Mouse (Mus musculus) bone marrow macrophage, adult 2 months (primary cell): ENCODE data around the gene Dagla. TPM values are rescaled to one million over a fixed set of nuclear protein-coding genes. Genes with fewer than 3 reads are reported as not detected.

ENCODE experiments used
- H3K27ac ChIP-seq: 2 replicates; pipeline ENCODE4 v1.5.1; 2012; ENCODE audit warnings: low read depth, low read length; ENCODE audit not compliant: insufficient read depth
- H3K4me1 ChIP-seq: 2 replicates; pipeline ENCODE4 v1.6.1; 2012; ENCODE audit warnings: low read length; ENCODE audit not compliant: control insufficient read depth, insufficient read depth
- H3K4me3 ChIP-seq: 2 replicates; pipeline ENCODE4 v1.5.1; 2012; ENCODE audit warnings: mild to moderate bottlenecking, low read length, moderate library complexity; ENCODE audit not compliant: insufficient read depth
- CTCF ChIP-seq: IDR thresholded peaks from 2 replicates; pipeline ENCODE4 v1.5.1; 2012; ENCODE audit warnings: low read depth, mild to moderate bottlenecking, low read length, moderate library complexity
- POLR2A ChIP-seq: IDR thresholded peaks from 2 replicates; pipeline ENCODE4 v1.6.1; 2012; ENCODE audit warnings: mild to moderate bottlenecking, low read depth, low read length, borderline replicate concordance
- polyA plus RNA-seq: library from polyadenylated mRNA; stranded (reverse); fragments of >200 nt; gene quantifications from 2 replicates; pipeline ENCODE4 v1.2.4, GENCODE M21; 2012; ENCODE audit not compliant: missing spikeins, insufficient read depth, insufficient read length

The Dagla gene
- polyA plus RNA-seq, 1 experiment = 3.2 TPM

- Histone ChIP-seq H3K27ac (peak overlapping the region; percentile 73; the same call in 1 of the 2 replicates), H3K4me1 (peaks cover 64% of the 10 kb centered on the region), H3K4me3 (no peak overlapping the region)
- no peak for TF ChIP-seq CTCF
- TF ChIP-seq POLR2A = no peak
Observed at GRCm38 (mm10) chr19:10280771-10281540, 23.7 kb downstream of the Dagla start.

GRCm38 (mm10) chr19:10279668-10280067 lies 25.0 kb downstream of the Dagla start:
- peak overlapping the region; percentile 76 for H3K27ac ChIP-seq
- TF ChIP-seq POLR2A (no peak), CTCF (no peak)
- H3K4me3 ChIP-seq = no peak overlapping the region
- H3K4me1 ChIP-seq = peaks cover 62% of the 10 kb centered on the region

DNA sequence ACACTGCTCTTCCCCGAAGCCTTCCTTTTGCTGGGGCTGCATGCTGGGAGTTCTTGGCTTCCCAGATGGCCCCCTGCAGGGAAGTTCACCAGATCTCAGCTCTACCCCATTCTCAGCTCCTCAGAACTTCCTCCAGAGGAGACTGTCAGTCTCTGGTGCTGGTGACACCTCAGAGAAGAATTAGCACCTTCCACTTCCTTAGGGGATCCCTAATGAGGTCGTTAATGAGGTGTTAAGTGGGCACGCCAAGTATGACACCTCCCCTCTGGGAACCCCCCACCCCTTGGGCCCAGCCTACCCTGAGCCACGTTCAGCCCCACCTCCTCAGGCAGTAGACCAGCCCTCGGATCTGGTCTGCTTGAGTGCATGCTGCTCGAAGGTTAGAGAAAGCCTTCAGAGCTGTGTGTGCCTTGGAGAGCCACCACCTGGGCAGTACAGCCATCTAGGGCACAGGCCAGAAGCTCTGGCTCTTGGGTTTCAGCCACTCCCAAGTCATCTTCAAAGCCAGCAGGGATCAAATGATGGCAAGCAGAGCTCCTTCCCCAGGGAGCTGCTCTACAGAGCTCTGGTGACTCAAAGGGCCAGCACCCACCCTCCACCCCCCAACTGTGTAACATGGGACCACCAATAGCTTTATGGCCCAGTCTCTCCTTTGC lies 25.9 kb downstream of the Dagla start:
- Histone ChIP-seq H3K27ac (peak overlapping the region; percentile 76), H3K4me1 (peaks cover 56% of the 10 kb centered on the region), H3K4me3 (no peak overlapping the region)
- TF ChIP-seq CTCF (no peak), POLR2A (no peak)

DNA sequence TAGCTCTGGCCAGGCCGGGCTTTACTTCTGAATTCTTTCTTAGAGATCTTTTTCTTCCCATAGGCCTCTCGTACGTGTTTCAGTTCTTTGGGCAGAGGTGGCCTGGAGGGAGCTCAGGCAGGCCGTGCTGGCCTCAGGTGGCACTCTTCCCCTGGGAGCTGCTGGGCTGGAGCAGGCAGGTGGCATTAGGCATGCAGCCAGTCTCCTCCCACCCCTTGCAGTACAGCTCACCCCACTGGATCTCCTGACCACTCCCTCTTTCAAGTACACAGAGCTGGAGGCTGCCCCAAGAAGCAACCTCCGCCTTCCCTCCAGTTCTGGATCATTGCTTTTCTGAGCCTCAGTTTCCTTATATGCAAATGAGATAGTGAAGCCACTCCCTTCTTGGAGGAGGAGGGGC lies 26.9 kb downstream of the Dagla start:
- TF ChIP-seq POLR2A = no peak
- TF ChIP-seq CTCF = no peak
- H3K27ac ChIP-seq = peak overlapping the region; percentile 76; the same call in 1 of the 2 replicates
- H3K4me1 ChIP-seq = peaks cover 64% of the 10 kb centered on the region
- H3K4me3 ChIP-seq = no peak overlapping the region

- H3K4me3 ChIP-seq = no peak overlapping the region
- no peak overlapping the region for H3K27ac ChIP-seq
- peaks cover 65% of the 10 kb centered on the region for H3K4me1 ChIP-seq
- no peak for TF ChIP-seq CTCF
- no peak for TF ChIP-seq POLR2A
Observed at GRCm38 (mm10) chr19:10277331-10277730, 27.3 kb downstream of the Dagla start.

DNA sequence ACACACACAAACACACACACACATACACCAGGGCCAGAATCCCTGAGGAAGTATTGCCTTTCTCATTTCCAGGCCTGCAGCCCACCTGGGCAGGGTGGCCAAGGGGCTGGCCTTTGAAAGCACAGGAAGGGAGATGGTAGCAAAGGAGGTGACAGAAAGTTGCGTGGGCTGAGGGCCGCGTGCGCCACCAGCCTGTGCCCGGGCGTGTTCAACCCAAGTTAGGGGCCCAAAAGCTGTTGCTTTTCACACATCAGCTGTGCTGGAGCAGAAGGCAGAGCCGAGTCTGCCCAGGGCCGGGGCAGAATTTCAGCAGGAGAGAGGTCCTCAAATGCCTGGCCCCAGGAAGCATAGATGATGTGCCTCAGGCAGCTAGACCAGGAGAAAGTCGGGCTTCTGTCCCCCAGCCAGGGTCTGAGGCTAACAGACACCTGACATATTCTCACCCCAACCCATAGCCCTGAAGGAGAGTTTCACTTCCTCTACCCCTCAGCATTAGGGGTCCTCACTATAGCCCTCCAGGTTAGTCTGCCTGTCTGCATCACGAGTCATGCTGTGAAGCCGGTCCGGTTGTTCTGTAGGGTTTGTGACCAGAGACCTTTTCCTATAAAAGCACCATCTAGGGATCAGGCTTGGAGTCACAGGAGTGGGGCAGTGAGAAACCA lies 28.1 kb downstream of the Dagla start:
- H3K4me1 ChIP-seq = peaks cover 65% of the 10 kb centered on the region
- TF ChIP-seq CTCF (no peak), POLR2A (no peak)
- H3K27ac ChIP-seq = no peak overlapping the region
- no peak overlapping the region for H3K4me3 ChIP-seq

DNA sequence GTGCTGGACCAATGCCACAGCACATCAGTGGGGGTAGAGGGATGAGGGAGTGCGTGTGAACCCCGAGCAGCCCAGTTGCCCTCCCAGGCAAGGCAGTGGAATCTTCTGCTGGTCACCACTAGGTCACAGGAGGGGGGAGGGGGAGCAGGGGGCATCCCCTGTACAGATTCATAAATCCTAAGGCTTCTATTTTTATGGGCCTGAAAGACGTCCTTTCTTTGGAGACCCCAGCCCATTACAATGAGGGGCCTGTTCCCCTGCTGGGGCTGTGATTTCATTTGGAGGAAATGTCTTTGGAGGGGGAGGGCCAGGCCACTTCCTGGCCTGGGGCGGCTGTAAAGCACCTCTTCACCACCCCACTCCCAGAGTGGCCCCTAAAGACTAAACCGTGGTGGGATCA lies 30.6 kb downstream of the Dagla start:
- peaks cover 45% of the 10 kb centered on the region for H3K4me1 ChIP-seq
- no peak overlapping the region for H3K27ac ChIP-seq
- H3K4me3 ChIP-seq = no peak overlapping the region
- TF ChIP-seq CTCF = no peak
- no peak for TF ChIP-seq POLR2A

GRCm38 (mm10) chr19:10272746-10273145 lies 31.9 kb downstream of the Dagla start:
- TF ChIP-seq POLR2A (no peak), CTCF (no peak)
- H3K4me1 ChIP-seq = peaks cover 32% of the 10 kb centered on the region
- H3K27ac ChIP-seq = no peak overlapping the region
- H3K4me3 ChIP-seq = no peak overlapping the region

- no peak for TF ChIP-seq CTCF
- TF ChIP-seq POLR2A = no peak
- H3K27ac ChIP-seq = no peak overlapping the region
- H3K4me1 ChIP-seq = peaks cover 28% of the 10 kb centered on the region
- no peak overlapping the region for H3K4me3 ChIP-seq
Observed at GRCm38 (mm10) chr19:10271592-10271991, 33.1 kb downstream of the Dagla start.

GRCm38 (mm10) chr19:10270356-10270755 lies 34.3 kb downstream of the Dagla start:
- Histone ChIP-seq H3K4me3 (no peak overlapping the region), H3K27ac (no peak overlapping the region), H3K4me1 (peaks cover 23% of the 10 kb centered on the region)
- TF ChIP-seq CTCF (no peak), POLR2A (no peak)
